Mouse (Mus musculus): ENCODE data around the gene Dusp18.

- TF ChIP-seq CTCF (IDR thresholded peaks at IDR 0.05) (no peak), POLR2A (IDR thresholded peaks at IDR 0.05; ENCODE audit: insufficient read depth, low read depth, low read length) (no peak)
These were observed 7.5 kb downstream of the Dusp18 start for GRCm38 (mm10) chr11:3902516-3902915.

Measured in heart, adult 2 months (tissue).